Mouse (Mus musculus) myocyte (in vitro differentiated cells): ENCODE measurements around the gene Rnf126.

Source experiments
- MAX ChIP-seq: IDR thresholded peaks from one replicate; pipeline ENCODE4 v1.6.1; 2011; ENCODE audit warnings: low read depth, mild to moderate bottlenecking, control low read depth
- MYOG ChIP-seq, 3 experiments: IDR thresholded peaks; one replicate each; pipeline ENCODE4 v1.6.1; 2011; ENCODE audit warnings: control low read depth in 2 of 3, low read depth in 2 of 3, mild to moderate bottlenecking in 2 of 3; ENCODE audit not compliant: insufficient read length in 2 of 3, control insufficient read depth in 1 of 3, insufficient read depth in 1 of 3
- POLR2A ChIP-seq: IDR thresholded peaks from one replicate; pipeline ENCODE4 v1.6.1; 2011; ENCODE audit warnings: low read depth, mild to moderate bottlenecking, control low read depth, moderate library complexity; ENCODE audit not compliant: insufficient read length
- USF1 ChIP-seq: IDR thresholded peaks from one replicate; pipeline ENCODE4 v1.6.1; 2011; ENCODE audit warnings: low read depth, mild to moderate bottlenecking, control low read depth, moderate library complexity

DNA sequence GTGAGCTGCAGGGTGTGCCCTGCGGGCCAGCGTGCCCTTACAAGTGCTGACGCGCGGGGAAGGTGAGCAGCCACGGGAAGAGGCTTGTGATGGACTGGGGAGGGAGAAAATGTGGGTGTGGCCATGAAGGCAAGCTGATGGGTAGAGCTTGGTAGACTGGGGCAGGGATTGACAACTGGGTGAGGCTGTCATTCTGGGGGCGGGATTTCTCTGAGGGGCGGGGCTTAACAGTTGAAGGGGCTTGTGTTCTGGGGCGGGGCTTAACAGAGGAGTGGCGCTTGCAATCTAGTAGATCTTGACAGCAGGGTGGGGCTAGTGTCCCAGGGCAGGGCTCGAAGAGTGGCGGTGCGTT, 13.9 kb upstream of the Rnf126 start:
- TF ChIP-seq POLR2A, result no peak
- no peak for TF ChIP-seq MYOG (IDR thresholded peaks at IDR 0.05; ENCODE audit: control insufficient read depth in 1 of 3, insufficient read depth in 1 of 3, insufficient read length in 2 of 3, low read depth in 2 of 3)
- no peak for TF ChIP-seq USF1
- no peak for TF ChIP-seq MAX
